Mouse (Mus musculus) limb, embryonic 12.5 days (tissue): Measurements from ENCODE around the gene Gpr132. TPM values are rescaled to one million over a fixed set of nuclear protein-coding genes. Genes with fewer than 3 reads are reported as not detected.
A peak's percentile ranks its signal among the peaks of the same experiment; 100 is the strongest.

Source experiments
- ATAC-seq: fragments of 200-750 bp; cut with Nextera tagmentation; 2 replicates; pipeline ENCODE4 v1.8.0; 2017; ENCODE audit warnings: low read depth, moderate TSS enrichment; ENCODE audit not compliant: insufficient number of reproducible peaks, insufficient read depth, low FRiP score, low TSS enrichment
- H3K27ac ChIP-seq: fragments of 300-500 bp; sonication (generic); 2 replicates; pipeline ENCODE4 v1.5.1; 2016; ENCODE audit warnings: mild to moderate bottlenecking, moderate library complexity
- H3K27me3 ChIP-seq: fragments of 300-500 bp; sonication (generic); 2 replicates; pipeline ENCODE4 v1.6.1; 2016; ENCODE audit warnings: mild to moderate bottlenecking, moderate library complexity
- H3K36me3 ChIP-seq: fragments of 300-500 bp; sonication (generic); 2 replicates; pipeline ENCODE4 v1.6.1; 2016; ENCODE audit warnings: mild to moderate bottlenecking, moderate library complexity
- H3K4me1 ChIP-seq: fragments of 300-500 bp; sonication (generic); replicated peaks from 2 replicates; pipeline ENCODE4 v1.6.1; 2016
- H3K4me2 ChIP-seq: fragments of 300-500 bp; sonication (generic); 2 replicates; pipeline ENCODE4 v1.6.1; 2016; ENCODE audit warnings: mild to moderate bottlenecking, moderate library complexity
- H3K4me3 ChIP-seq: fragments of 300-500 bp; sonication (generic); replicated peaks from 2 replicates; pipeline ENCODE4 v1.5.1; 2016; ENCODE audit warnings: mild to moderate bottlenecking
- H3K9ac ChIP-seq: fragments of 300-500 bp; sonication (generic); replicated peaks from 2 replicates; pipeline ENCODE4 v1.6.1; 2016; ENCODE audit warnings: mild to moderate bottlenecking, moderate library complexity
- H3K9me3 ChIP-seq: fragments of 300-500 bp; sonication (generic); 2 replicates; pipeline ENCODE4 v1.6.1; 2016; ENCODE audit warnings: mild to moderate bottlenecking, moderate library complexity
- WGBS: fragments of 180-500 bp; shearing (Covaris S2); methylation state at CpG from one replicate; pipeline ENCODE4 v1.1.7; 2016; 5-methylcytosine and 5-hydroxymethylcytosine counted together
- polyA plus RNA-seq: library from polyadenylated mRNA; unstranded; fragments of >200 nt; fragmentation: Nextera tagmentation; extraction: Ambion mirVana; gene quantifications from 2 replicates; pipeline ENCODE4 v1.2.1, GENCODE M21; 2016

Gene Gpr132
- polyA plus RNA-seq: 0.08 TPM in 1 of 2 replicates, not detected in the other

DNA sequence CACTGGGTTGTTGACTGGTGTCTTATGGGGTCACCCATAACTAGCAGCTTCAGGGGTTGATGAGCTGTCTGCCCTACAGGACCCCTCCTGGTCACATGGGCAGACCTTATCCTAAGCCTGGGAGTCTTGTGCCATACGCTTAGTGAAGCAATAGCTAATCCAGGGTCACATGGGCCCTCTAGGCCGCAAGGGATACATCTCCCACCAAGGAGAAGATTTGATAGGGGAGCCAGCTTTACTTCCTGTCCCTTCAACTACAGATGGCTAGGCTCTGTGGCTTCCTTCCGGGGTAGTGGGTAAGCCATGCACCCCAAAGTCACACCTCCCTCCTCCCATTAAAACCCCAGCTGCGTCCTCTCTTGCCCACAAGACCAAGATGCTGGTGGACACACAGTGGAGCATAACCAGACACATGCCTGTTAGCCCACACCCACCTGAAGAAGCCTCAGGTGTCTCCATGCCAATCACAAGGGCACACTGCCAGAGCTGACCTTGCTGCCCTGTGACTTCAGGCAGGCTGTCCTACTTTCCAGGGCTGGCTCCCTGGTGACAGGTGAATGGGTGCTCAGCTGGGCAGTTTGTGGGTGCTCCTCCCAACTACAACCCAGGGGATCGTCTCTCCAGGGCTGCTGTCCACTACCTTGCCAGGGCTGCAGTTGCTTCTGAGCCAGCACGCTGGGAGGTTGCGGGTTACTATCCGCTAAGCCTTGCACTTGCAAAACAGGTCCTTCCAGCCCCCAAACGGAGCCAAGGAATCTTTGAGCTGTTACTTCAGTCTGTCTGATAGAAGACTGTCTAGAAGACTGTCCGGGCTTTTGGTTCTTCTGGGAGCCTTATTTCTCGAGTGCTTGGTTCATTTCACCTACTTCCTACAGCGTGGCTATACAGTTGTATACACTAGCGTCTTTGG is at the start of gene Gpr132:
Gene Gpr132, minus strand, starts transcription at position 51 of the 910 bp plus-strand sequence.
- no peak for ATAC-seq
- peaks cover 7% of the 10 kb centered on the region for H3K4me1 ChIP-seq
- H3K36me3 ChIP-seq: no peaks in the 10 kb centered on the region
- H3K27ac ChIP-seq: no peak within 1 kb of the TSS
- no peak within 1 kb of the TSS for H3K4me3 ChIP-seq
- 62% methylated on average over 13 of the region's 13 CpGs for WGBS
- H3K4me2 ChIP-seq: no peak within 1 kb of the TSS
- peaks cover 49% of the 10 kb centered on the region for H3K27me3 ChIP-seq
- H3K9me3 ChIP-seq: no peaks in the 10 kb centered on the region
- H3K9ac ChIP-seq: peak within 1 kb of the TSS; percentile 31; the same call in 1 of the 2 replicates

DNA sequence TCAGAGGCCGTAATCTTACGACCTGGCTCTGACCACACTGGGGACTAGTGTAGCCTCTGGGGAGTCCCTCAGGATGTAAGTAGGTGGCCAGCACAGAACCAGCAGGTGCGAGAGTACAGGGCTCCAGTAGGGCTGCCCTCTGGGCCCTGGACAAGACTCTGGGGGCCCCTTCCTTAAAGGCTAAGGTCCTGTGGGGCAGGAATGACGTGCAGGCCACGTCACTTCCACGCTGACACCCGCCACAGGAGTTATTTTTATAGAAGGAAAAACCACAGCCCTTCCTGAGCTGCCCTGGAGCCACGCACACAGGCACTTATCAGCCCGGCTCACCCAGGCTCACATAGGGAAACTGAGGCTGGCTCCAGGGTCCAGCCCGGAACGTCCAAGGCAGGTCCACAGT is 49.5 kb upstream of the Gpr132 start:
- H3K9me3 ChIP-seq: no peaks in the 10 kb centered on the region
- H3K36me3 ChIP-seq: no peaks in the 10 kb centered on the region
- peaks cover 4% of the 10 kb centered on the region; the same call in 1 of the 2 replicates for H3K4me1 ChIP-seq
- no peak for ATAC-seq
- no peak overlapping the region for H3K9ac ChIP-seq
- no peak overlapping the region for H3K4me3 ChIP-seq
- no peak overlapping the region for H3K4me2 ChIP-seq
- 81% methylated on average over 11 of the region's 11 CpGs for WGBS
- H3K27me3 ChIP-seq: 0 out of 2 replicates have a peak, but pooled peaks cover 12% of the 10 kb centered on the region
- no peak overlapping the region for H3K27ac ChIP-seq

DNA sequence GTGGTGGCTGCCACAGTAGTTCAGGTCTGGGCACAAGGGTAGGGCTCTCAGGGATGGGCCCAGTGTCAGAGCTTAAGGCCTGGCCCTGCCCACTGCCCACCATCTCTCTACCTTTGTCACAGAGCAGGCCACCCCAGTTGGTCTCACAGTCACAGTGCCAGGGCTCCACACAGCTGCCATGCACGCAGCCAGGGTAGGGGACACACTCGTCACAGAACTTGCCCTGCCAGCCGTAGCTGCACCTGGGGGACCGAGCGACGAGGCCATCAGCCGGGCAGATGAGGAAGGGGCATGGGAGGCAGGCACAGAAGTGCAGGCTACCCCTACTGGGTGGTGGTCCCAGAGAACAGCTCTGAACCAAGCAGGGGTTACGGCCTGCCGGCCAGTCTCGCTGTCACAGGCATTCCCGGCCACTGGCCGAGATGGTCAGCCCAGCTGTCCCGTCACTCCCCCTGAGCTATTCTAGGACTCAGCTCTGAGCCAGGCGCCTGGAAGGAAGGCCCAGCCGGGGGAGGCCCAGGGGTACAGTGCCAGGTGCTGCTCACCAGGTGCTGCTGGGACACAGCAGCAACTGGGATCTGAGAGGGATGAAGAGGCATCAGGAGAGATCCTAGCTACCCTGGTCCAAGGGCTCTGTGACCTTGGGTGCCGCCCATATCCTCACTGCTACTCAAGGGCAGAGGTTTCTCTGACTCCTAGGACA is 48.8 kb upstream of the Gpr132 start:
- H3K9me3 ChIP-seq: no peaks in the 10 kb centered on the region
- H3K9ac ChIP-seq: no peak overlapping the region
- ATAC-seq: no peak
- no peaks in the 10 kb centered on the region for H3K36me3 ChIP-seq
- H3K27me3 ChIP-seq: 0 out of 2 replicates have a peak, but pooled peaks cover 12% of the 10 kb centered on the region
- H3K4me1 ChIP-seq: 0 out of 2 replicates have a peak, but pooled peaks cover 4% of the 10 kb centered on the region
- no peak overlapping the region for H3K4me2 ChIP-seq
- H3K4me3 ChIP-seq: no peak overlapping the region
- WGBS: 79% methylated on average over 16 of the region's 16 CpGs
- H3K27ac ChIP-seq: no peak overlapping the region

DNA sequence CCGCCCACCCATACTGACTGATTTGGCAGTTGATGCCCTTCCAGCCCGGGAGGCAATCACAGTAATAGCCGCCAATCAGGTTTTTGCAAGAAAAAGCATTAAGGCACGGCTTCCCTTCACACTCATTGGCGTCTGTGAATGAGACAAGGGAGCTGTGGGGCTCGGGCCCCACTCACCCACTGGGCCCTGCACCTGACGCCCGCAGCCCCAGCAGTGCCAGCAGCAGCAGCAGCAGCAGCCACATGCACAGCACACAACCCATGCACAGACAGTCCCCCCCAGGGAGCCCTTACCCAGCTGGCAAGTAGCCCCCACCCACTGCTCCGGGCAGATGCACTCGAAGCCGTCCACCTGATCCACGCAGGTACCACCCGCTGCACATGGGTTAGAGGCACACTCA is 47.6 kb upstream of the Gpr132 start:
- no peak for ATAC-seq
- H3K4me3 ChIP-seq: no peak overlapping the region
- 0 out of 2 replicates have a peak, but pooled peaks cover 4% of the 10 kb centered on the region for H3K4me1 ChIP-seq
- 83% methylated on average over 13 of the region's 13 CpGs for WGBS
- 0 out of 2 replicates have a peak, but pooled peaks cover 12% of the 10 kb centered on the region for H3K27me3 ChIP-seq
- no peaks in the 10 kb centered on the region for H3K9me3 ChIP-seq
- H3K27ac ChIP-seq: no peak overlapping the region
- no peaks in the 10 kb centered on the region for H3K36me3 ChIP-seq
- no peak overlapping the region for H3K9ac ChIP-seq
- no peak overlapping the region for H3K4me2 ChIP-seq

DNA sequence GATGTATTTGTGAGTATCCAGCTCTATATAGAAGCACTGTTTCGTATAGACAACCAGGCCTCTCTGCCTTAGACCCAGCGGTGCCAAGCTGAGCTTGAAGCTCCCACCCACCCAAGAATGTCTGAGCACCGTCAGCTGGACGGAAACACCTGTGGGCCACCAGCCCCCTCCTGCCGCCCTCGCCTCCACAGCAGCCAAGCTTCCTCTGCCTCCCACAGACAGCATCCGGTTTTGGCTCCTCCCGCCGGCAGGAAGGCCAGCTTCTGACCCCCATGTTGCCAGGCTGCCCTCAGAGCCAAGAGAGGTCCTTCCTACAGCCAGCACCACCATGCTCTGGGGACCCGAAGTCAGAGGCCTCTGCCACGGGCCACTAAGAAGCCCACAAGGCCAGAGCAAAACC is 46.5 kb upstream of the Gpr132 start:
- Histone ChIP-seq H3K4me1 (0 out of 2 replicates have a peak, but pooled peaks cover 4% of the 10 kb centered on the region), H3K36me3 (no peaks in the 10 kb centered on the region; the same call in 1 of the 2 replicates), H3K9ac (no peak overlapping the region), H3K4me2 (no peak overlapping the region), H3K9me3 (no peaks in the 10 kb centered on the region), H3K4me3 (no peak overlapping the region), H3K27me3 (0 out of 2 replicates have a peak, but pooled peaks cover 12% of the 10 kb centered on the region), H3K27ac (no peak overlapping the region)
- 77% methylated on average over 11 of the region's 11 CpGs for WGBS
- no peak for ATAC-seq

DNA sequence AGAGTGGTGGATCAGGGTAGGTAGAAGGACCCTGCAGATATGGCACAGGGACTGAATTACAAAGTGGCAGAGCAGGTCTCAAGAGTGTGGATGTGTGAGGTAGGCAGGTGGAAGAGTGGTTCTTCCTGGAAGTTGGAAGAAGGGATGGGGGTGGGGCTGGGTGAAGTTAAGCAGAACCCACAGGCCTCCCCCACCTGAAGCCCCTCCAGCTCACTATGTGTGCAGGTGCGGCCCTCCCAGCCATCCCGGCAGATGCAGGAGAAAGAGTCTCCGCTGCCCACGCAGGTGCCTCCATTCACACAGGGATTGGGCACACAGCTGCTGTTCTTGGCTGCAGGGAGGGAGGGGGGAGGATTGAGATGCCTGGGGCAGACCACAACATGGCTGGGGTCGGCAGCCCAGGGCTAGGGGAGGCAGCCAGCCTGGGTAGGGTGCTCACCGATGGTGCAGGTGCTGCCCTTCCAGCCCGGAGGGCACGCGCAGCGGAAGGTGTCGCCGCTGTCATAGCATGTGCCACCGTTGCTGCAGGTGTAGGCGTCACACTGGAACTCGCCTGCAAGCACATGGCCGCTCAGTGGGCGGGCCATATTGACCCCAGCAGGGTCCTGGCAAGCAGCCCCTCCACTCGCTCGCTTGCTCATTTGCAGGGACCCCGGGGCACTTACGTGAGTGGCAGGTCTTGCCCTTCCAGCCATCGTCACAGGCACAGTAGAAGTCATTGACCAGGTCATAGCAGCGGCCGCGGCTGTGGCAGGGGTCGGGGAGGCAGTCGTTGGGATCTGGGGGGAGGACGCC is 45.1 kb upstream of the Gpr132 start:
- Histone ChIP-seq H3K27ac (no peak overlapping the region), H3K9ac (no peak overlapping the region), H3K4me2 (no peak overlapping the region), H3K9me3 (no peaks in the 10 kb centered on the region; the same call in 1 of the 2 replicates), H3K27me3 (0 out of 2 replicates have a peak, but pooled peaks cover 7% of the 10 kb centered on the region), H3K4me3 (no peak overlapping the region), H3K4me1 (0 out of 2 replicates have a peak, but pooled peaks cover 4% of the 10 kb centered on the region), H3K36me3 (peaks cover 4% of the 10 kb centered on the region; the same call in 1 of the 2 replicates)
- 85% methylated on average over 28 of the region's 28 CpGs for WGBS
- no peak for ATAC-seq

DNA sequence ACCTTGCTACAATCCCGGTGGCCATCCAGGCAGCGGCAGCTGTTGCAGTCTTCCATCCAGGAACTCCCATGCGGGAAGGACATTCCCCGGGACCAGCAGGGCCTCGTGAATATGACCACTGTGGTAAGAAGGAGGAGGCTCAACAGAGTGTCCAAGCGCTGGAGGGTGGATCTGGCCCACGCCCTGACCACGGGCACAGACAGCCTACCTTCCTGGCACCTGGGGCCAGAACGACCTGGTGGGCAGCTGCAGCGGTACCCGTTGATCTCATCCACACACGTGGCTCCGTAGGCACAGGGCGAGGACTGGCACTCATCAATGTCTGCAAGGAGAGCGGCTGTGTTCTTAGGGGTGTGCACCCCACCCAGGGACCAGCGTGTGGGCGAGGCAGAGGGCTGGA is 43.7 kb upstream of the Gpr132 start:
- Histone ChIP-seq H3K4me1 (no peaks in the 10 kb centered on the region), H3K27ac (no peak overlapping the region), H3K9ac (no peak overlapping the region), H3K4me3 (no peak overlapping the region), H3K27me3 (0 out of 2 replicates have a peak, but pooled peaks cover 4% of the 10 kb centered on the region), H3K9me3 (no peaks in the 10 kb centered on the region; the same call in 1 of the 2 replicates), H3K4me2 (no peak overlapping the region), H3K36me3 (peaks cover 4% of the 10 kb centered on the region; the same call in 1 of the 2 replicates)
- ATAC-seq: no peak
- 90% methylated on average over 17 of the region's 17 CpGs for WGBS

DNA sequence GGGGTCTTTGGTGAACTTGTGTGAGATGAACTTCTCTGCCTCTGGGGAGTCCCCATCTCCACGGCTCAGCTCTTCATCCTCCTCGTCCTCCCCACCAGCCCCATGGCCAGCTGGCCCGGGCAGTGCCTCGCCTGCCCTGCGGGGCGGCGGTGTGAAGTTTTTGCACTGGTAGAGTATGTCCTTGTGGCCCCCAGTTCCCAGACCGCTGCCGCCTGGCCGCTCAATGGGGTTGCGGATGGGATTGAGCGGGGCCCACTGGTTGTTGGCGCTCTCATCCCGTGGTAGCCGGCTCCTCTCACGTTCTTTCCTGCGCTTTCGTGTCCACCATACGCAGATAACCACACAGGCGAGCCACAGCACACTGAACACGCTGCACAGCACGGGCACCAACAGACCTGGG is 41.0 kb upstream of the Gpr132 start:
- H3K36me3 ChIP-seq: peaks cover 4% of the 10 kb centered on the region; the same call in 1 of the 2 replicates
- no peaks in the 10 kb centered on the region; the same call in 1 of the 2 replicates for H3K9me3 ChIP-seq

DNA sequence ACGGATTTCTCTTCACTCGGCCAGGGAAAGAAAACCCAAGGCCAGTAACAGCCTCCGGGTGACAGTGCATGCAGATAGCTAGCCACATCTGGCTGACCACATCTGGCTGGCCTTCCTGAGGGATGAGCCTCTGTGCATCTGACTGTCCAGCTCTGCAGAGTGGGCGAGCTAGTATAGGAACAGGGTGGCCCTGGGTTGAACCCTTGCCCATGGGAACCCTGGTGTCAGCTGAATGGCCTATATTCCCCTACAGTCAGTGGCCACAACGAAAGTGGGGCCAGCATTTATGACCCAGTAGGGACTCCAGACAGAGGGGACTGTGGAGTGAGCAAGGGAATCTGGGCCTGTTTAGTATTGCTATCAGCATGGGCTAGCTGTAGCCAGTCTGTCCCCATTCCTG is 37.0 kb upstream of the Gpr132 start:
- Histone ChIP-seq H3K9me3 (no peaks in the 10 kb centered on the region; the same call in 1 of the 2 replicates), H3K4me3 (no peak overlapping the region), H3K27ac (no peak overlapping the region), H3K4me1 (no peaks in the 10 kb centered on the region), H3K4me2 (no peak overlapping the region), H3K9ac (no peak overlapping the region), H3K36me3 (peaks cover 4% of the 10 kb centered on the region; the same call in 1 of the 2 replicates), H3K27me3 (no peaks in the 10 kb centered on the region)
- no peak for ATAC-seq
- WGBS: 79% methylated on average over 5 of the region's 5 CpGs

More for the DNA sequence above, 41.0 kb upstream of the Gpr132 start:
- Histone ChIP-seq H3K4me1 (no peaks in the 10 kb centered on the region), H3K4me2 (no peak overlapping the region), H3K27me3 (no peaks in the 10 kb centered on the region), H3K4me3 (no peak overlapping the region), H3K9ac (no peak overlapping the region), H3K27ac (no peak overlapping the region)
- ATAC-seq: no peak
- WGBS: 93% methylated on average over 22 of the region's 22 CpGs

DNA sequence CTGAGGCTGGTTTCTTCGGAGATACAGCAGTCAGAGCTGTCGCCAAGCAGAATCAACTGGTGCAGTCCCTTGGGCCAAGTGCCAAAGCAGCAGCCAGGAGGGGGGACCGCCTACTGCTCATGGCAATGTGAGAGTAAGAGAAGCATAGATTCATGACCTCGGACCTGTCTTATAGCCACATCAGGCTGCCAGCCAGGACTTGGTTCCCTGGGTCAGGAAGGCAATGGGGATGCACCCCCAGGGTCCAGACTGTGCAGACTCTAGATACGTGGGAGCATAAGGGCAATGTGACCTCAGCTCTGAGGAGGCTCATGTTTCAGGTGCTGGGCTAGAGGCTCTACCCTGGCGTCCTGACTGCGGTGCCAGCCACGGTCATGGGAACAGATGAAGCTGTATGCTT is 35.9 kb upstream of the Gpr132 start:
- H3K4me1 ChIP-seq: no peaks in the 10 kb centered on the region
- no peak for ATAC-seq
- H3K27me3 ChIP-seq: no peaks in the 10 kb centered on the region
- no peak overlapping the region for H3K4me3 ChIP-seq
- peaks cover 3% of the 10 kb centered on the region; the same call in 1 of the 2 replicates for H3K36me3 ChIP-seq
- H3K9ac ChIP-seq: no peak overlapping the region
- H3K9me3 ChIP-seq: no peaks in the 10 kb centered on the region; the same call in 1 of the 2 replicates
- 65% methylated on average over 8 of the region's 8 CpGs for WGBS
- H3K4me2 ChIP-seq: no peak overlapping the region
- H3K27ac ChIP-seq: no peak overlapping the region
